Mouse (Mus musculus) olfactory bulb, adult 2 months (tissue): ENCODE data around the gene Glod5.
"Not testable (repeated sequence)": the region's sequence is repeated elsewhere in the genome, so short reads cannot be mapped to it uniquely, and the experiment has no call there.

ENCODE experiments used
- CTCF ChIP-seq: fragments of 200-500 bp; IDR thresholded peaks from 2 replicates; pipeline ENCODE4 v1.5.1; 2012; ENCODE audit warnings: low read depth, mild to moderate bottlenecking, low read length, moderate library complexity; ENCODE audit not compliant: insufficient read depth
- POLR2A ChIP-seq: fragments of 200-500 bp; IDR thresholded peaks from 2 replicates; pipeline ENCODE4 v1.6.1; 2012; ENCODE audit warnings: mild to moderate bottlenecking, low read depth, low read length, moderate library complexity; ENCODE audit not compliant: insufficient read depth

- TF ChIP-seq POLR2A, CTCF: not testable (repeated sequence)
Observed at GRCm38 (mm10) chrX:8009356-8009755, 8.9 kb downstream of the Glod5 start.
